Mouse (Mus musculus): ENCODE measurements around the gene Peli2.

GRCm38 (mm10) chr14:48124011-48124410 is 3.4 kb downstream of the Peli2 start:
- TF ChIP-seq CTCF (IDR thresholded peaks at IDR 0.05; ENCODE audit: borderline replicate concordance, insufficient read depth, low read length) = no peak
- TF ChIP-seq POLR2A (IDR thresholded peaks at IDR 0.05; ENCODE audit: low read depth, low read length) = no peak
